Mouse (Mus musculus): ENCODE measurements around the gene Gnat1. TPM values are rescaled to one million over a fixed set of nuclear protein-coding genes. Genes with fewer than 3 reads are reported as not detected.
"Not testable (repeated sequence)": the region's sequence is repeated elsewhere in the genome, so short reads cannot be mapped to it uniquely, and the experiment has no call there.

The Gnat1 gene
- polyA plus RNA-seq, 1 experiment from 2014 or later, result 1.2 TPM

GRCm38 (mm10) chr9:107678861-107679260 is 651 bp downstream of the Gnat1 start:
- Histone ChIP-seq H3K4me2 (ENCODE audit: low read depth, low read length) (no peak overlapping the region), H3K9ac (ENCODE audit: low read length) (no peak overlapping the region), H3K36me3 (ENCODE audit: control insufficient read depth, insufficient read depth, low read length) (peaks cover 6% of the 10 kb centered on the region; the same call in 1 of the 2 replicates), H3K4me1 (replicated peaks; ENCODE audit: control insufficient read depth, insufficient read depth, low read length) (peaks cover 20% of the 10 kb centered on the region), H3K27ac (ENCODE audit: low read length) (no peak overlapping the region), H3K9me3 (ENCODE audit: control insufficient read depth, low read length) (no peaks in the 10 kb centered on the region), H3K27me3 (ENCODE audit: control insufficient read depth, insufficient read depth, low read depth, low read length) (peaks cover 26% of the 10 kb centered on the region), H3K4me3 (ENCODE audit: low read length) (no peak overlapping the region)
- no peak for ATAC-seq (ENCODE audit: low read depth)
- 91% methylated on average over 2 of the region's 2 CpGs for WGBS

GRCm38 (mm10) chr9:107677819-107678526 is 1.5 kb downstream of the Gnat1 start:
- WGBS, result 36% methylated on average over 14 of the region's 14 CpGs
- not testable (repeated sequence) for ATAC-seq (ENCODE audit: low read depth); H3K4me3 ChIP-seq (ENCODE audit: low read length); H3K4me2 ChIP-seq (ENCODE audit: low read depth, low read length); H3K36me3 ChIP-seq (ENCODE audit: control insufficient read depth, insufficient read depth, low read length); H3K27ac ChIP-seq (ENCODE audit: low read length); H3K9me3 ChIP-seq (ENCODE audit: control insufficient read depth, low read length); H3K9ac ChIP-seq (ENCODE audit: low read length)
- Histone ChIP-seq H3K4me1 (replicated peaks; ENCODE audit: control insufficient read depth, insufficient read depth, low read length) (peaks cover 17% of the 10 kb centered on the region), H3K27me3 (ENCODE audit: control insufficient read depth, insufficient read depth, low read depth, low read length) (peaks cover 26% of the 10 kb centered on the region)

- Histone ChIP-seq H3K27ac (ENCODE audit: low read length) (no peak overlapping the region), H3K9ac (ENCODE audit: low read length) (no peak overlapping the region), H3K9me3 (ENCODE audit: control insufficient read depth, low read length) (no peaks in the 10 kb centered on the region), H3K4me3 (ENCODE audit: low read length) (peak overlapping the region; percentile 40), H3K36me3 (ENCODE audit: control insufficient read depth, insufficient read depth, low read length) (no peaks in the 10 kb centered on the region), H3K4me1 (replicated peaks; ENCODE audit: control insufficient read depth, insufficient read depth, low read length) (peaks cover 17% of the 10 kb centered on the region), H3K4me2 (ENCODE audit: low read depth, low read length) (peak overlapping the region; percentile 69; the same call in 1 of the 2 replicates), H3K27me3 (ENCODE audit: control insufficient read depth, insufficient read depth, low read depth, low read length) (peaks cover 26% of the 10 kb centered on the region)
- 10% methylated on average over 17 of the region's 17 CpGs for WGBS
- ATAC-seq (ENCODE audit: low read depth), result 0 out of 2 replicates have a peak, but pooled peaks have one; percentile 1
Observed at GRCm38 (mm10) chr9:107677091-107677784, 2.3 kb downstream of the Gnat1 start.

GRCm38 (mm10) chr9:107676302-107676701 is 3.2 kb downstream of the Gnat1 start:
- Histone ChIP-seq H3K27me3 (ENCODE audit: control insufficient read depth, insufficient read depth, low read depth, low read length) (peaks cover 26% of the 10 kb centered on the region), H3K9ac (ENCODE audit: low read length) (peak overlapping the region; percentile 16), H3K9me3 (ENCODE audit: control insufficient read depth, low read length) (no peaks in the 10 kb centered on the region), H3K4me3 (ENCODE audit: low read length) (peak overlapping the region; percentile 40), H3K36me3 (ENCODE audit: control insufficient read depth, insufficient read depth, low read length) (no peaks in the 10 kb centered on the region), H3K4me1 (replicated peaks; ENCODE audit: control insufficient read depth, insufficient read depth, low read length) (peaks cover 17% of the 10 kb centered on the region), H3K27ac (ENCODE audit: low read length) (no peak overlapping the region), H3K4me2 (ENCODE audit: low read depth, low read length) (peak overlapping the region; percentile 69)
- ATAC-seq (ENCODE audit: low read depth), result peak; percentile 70
- under 1% methylated on average over 25 of the region's 25 CpGs for WGBS

GRCm38 (mm10) chr9:107675671-107676301 is 3.7 kb downstream of the Gnat1 start:
- H3K27ac ChIP-seq (ENCODE audit: low read length), result no peak overlapping the region
- H3K36me3 ChIP-seq (ENCODE audit: control insufficient read depth, insufficient read depth, low read length), result no peaks in the 10 kb centered on the region
- under 1% methylated on average over 39 of the region's 39 CpGs for WGBS
- H3K9me3 ChIP-seq (ENCODE audit: control insufficient read depth, low read length), result no peaks in the 10 kb centered on the region
- peak overlapping the region; percentile 69 for H3K4me2 ChIP-seq (ENCODE audit: low read depth, low read length)
- ATAC-seq (ENCODE audit: low read depth), result peak; percentile 72
- peak overlapping the region; percentile 18 for H3K9ac ChIP-seq (ENCODE audit: low read length)
- H3K4me3 ChIP-seq (ENCODE audit: low read length), result peak overlapping the region; percentile 40
- H3K4me1 ChIP-seq (replicated peaks; ENCODE audit: control insufficient read depth, insufficient read depth, low read length), result peaks cover 17% of the 10 kb centered on the region
- H3K27me3 ChIP-seq (ENCODE audit: control insufficient read depth, insufficient read depth, low read depth, low read length), result peaks cover 26% of the 10 kb centered on the region

- no peak for ATAC-seq (ENCODE audit: low read depth)
- H3K4me3 ChIP-seq (ENCODE audit: low read length), result no peak overlapping the region
- H3K9me3 ChIP-seq (ENCODE audit: control insufficient read depth, low read length), result no peaks in the 10 kb centered on the region
- no peaks in the 10 kb centered on the region for H3K36me3 ChIP-seq (ENCODE audit: control insufficient read depth, insufficient read depth, low read length)
- no peak overlapping the region for H3K9ac ChIP-seq (ENCODE audit: low read length)
- H3K4me2 ChIP-seq (ENCODE audit: low read depth, low read length), result no peak overlapping the region
- 62% methylated on average over 9 of the region's 9 CpGs for WGBS
- peaks cover 26% of the 10 kb centered on the region for H3K27me3 ChIP-seq (ENCODE audit: control insufficient read depth, insufficient read depth, low read depth, low read length)
- H3K27ac ChIP-seq (ENCODE audit: low read length), result no peak overlapping the region
- H3K4me1 ChIP-seq (replicated peaks; ENCODE audit: control insufficient read depth, insufficient read depth, low read length), result peaks cover 17% of the 10 kb centered on the region
Observed at GRCm38 (mm10) chr9:107674609-107675429, 4.7 kb downstream of the Gnat1 start.

GRCm38 (mm10) chr9:107670259-107670658 is 9.3 kb downstream of the Gnat1 start:
- Histone ChIP-seq H3K36me3 (ENCODE audit: control insufficient read depth, insufficient read depth, low read length) (no peaks in the 10 kb centered on the region), H3K27ac (ENCODE audit: low read length) (no peak overlapping the region), H3K4me1 (replicated peaks; ENCODE audit: control insufficient read depth, insufficient read depth, low read length) (peaks cover 20% of the 10 kb centered on the region), H3K27me3 (ENCODE audit: control insufficient read depth, insufficient read depth, low read depth, low read length) (peaks cover 18% of the 10 kb centered on the region), H3K9ac (ENCODE audit: low read length) (no peak overlapping the region), H3K9me3 (ENCODE audit: control insufficient read depth, low read length) (no peaks in the 10 kb centered on the region), H3K4me2 (ENCODE audit: low read depth, low read length) (no peak overlapping the region), H3K4me3 (ENCODE audit: low read length) (no peak overlapping the region)
- no peak for ATAC-seq (ENCODE audit: low read depth)
- 53% methylated on average over 5 of the region's 5 CpGs for WGBS

GRCm38 (mm10) chr9:107669480-107669945 is 10.0 kb downstream of the Gnat1 start, which contains the start of gene Slc38a3:
TSS of gene Slc38a3 (minus strand) at chr9:107669530.
- no peak for ATAC-seq (ENCODE audit: low read depth)
- Histone ChIP-seq H3K9ac (ENCODE audit: low read length) (no peak within 1 kb of the TSS), H3K36me3 (ENCODE audit: control insufficient read depth, insufficient read depth, low read length) (no peaks in the 10 kb centered on the region), H3K4me3 (ENCODE audit: low read length) (no peak within 1 kb of the TSS), H3K4me2 (ENCODE audit: low read depth, low read length) (no peak within 1 kb of the TSS), H3K27ac (ENCODE audit: low read length) (no peak within 1 kb of the TSS), H3K9me3 (ENCODE audit: control insufficient read depth, low read length) (no peaks in the 10 kb centered on the region), H3K4me1 (replicated peaks; ENCODE audit: control insufficient read depth, insufficient read depth, low read length) (peaks cover 20% of the 10 kb centered on the region), H3K27me3 (ENCODE audit: control insufficient read depth, insufficient read depth, low read depth, low read length) (peaks cover 15% of the 10 kb centered on the region)
- WGBS, result 82% methylated on average over 9 of the region's 9 CpGs

All from lung, embryonic 16.5 days (tissue).